Mouse (Mus musculus): ENCODE data around the gene 4930583I09Rik.

Gene 4930583I09Rik

DNA sequence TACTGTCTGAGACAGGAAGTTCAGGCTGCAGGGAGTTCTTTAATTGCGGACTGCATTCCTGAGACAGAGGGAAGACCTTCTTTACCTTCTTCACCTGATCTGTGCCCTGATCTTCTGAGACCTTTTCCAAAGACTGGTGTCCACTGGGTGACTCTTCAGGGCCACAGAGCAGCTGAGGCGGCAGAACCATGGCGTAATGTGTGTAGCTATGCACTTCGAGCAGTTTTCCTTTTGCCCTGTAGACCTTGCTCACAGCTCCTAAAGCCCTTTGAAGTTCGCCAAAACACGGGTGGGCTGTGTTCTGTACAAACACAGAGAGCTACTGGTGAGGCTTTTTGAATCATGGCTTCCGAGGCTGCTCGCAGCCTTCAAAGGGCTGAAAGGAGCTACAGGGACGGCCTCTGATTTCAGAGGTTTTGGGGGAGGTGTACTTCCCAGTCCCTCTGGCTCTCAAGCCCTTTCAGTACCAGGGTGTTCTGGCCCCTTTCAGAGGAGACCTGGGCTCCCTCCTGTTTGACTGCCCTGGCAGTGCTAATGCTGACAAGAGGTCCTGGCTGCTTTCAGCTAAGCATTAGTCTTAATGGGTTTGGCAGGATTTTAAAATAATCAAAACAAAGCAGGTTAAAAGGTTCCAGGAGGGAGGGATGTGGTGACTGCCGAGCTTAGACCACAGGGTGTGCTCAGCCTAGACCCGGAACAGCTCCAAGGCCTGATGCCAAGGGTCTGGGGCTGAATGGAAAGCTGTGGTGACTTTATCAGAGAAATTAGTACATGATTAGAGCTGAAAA, 33.5 kb downstream of the 4930583I09Rik start:
- DNase-seq (ENCODE audit: low spot score): no peak

DNA sequence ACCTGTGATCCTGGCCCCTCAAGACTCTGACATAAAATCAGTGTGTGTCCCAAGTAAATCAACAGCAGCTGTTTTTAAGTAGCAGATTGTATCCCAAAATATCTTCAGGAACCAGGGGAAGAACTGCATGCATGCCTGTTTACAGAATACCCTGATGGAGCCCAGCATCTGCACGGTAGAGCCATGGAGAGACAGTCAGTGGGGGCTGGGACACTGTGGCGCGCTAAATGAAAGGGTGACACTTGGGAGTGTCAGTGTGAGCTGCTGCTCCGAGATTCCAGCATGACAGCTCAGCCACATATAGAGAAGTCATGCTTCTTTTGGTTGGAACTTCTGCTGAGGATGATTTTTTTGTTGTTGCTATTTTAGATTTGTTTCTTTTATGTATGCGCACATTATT, 43.2 kb downstream of the 4930583I09Rik start:
- no peak for DNase-seq (ENCODE audit: low spot score)

DNA sequence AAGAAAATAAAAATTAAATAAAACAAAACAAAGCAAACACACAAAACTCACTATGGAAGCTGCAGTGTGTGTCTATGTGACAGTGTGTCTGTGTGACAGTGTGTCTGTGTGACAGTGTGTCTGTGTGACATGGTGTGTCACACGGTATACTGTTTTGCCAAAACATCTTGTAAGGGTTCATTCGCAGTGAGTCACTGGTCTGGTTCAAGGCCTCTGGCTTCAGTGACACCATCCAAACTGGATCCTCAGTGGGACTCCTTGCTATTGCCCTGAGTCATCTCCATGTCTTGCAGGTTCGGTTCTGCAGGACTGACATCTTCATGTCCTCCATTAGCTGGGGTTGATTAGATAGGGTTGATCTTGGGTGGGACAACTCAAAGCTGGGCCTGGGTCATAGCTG, 43.8 kb downstream of the 4930583I09Rik start:
- DNase-seq (ENCODE audit: low spot score): no peak

DNA sequence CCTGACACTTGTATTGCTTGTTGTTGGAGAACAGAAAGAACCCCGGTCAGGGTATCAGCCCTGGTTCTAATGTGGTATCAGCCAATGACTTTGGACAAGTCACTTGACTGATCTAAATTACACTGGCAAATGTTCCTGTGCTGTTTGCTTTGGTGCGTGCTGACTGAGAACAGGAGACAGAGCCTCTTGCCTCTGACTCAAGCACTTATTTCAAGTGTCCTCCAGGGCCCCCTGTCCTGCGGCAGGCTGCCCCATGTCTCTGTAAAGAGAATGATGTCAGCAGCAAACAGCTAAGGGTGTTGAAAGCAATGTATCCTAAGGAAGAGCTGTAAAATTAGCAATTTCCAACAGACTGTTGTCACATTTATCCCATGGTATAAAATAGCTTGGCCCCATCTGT, 46.7 kb downstream of the 4930583I09Rik start:
- DNase-seq (ENCODE audit: low spot score): no peak

DNA sequence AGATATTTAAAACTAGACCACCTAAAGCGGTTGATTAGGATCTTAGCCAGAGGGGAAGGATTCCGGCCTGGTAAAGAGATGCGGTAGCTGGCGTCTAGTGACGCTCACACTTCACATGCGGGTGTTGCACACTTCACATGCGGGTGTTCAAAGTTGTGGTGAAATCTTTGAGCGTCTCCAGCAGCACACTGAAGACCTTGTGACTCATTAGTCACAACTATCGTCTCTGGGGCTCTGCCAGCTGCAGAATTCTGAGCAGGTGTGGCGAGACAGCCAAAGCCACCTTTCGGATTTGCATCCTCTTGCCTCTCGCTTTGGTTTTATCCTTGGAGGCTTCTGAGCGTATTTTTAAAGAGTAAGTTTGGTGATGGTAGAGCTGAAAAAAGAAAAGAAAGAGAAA, 47.6 kb downstream of the 4930583I09Rik start:
- DNase-seq (ENCODE audit: low spot score): no peak

DNA sequence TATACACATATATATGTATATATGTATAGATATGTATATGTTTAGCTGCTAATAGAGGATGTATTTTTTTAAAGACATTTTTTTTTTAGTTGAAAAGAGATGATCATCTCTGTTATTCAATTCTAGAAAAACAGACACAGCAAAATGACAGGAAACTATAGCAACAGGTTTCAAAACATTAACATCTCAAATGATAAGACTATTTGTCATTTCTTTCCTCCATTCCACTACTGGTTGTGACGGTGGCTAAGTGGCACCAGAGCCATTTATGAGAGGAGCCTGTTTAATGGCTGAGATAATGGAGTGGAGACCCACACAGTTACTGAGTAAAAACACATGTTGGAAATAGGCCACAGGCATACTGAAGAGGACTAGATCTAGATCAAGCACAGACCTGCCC, 49.9 kb downstream of the 4930583I09Rik start:
- DNase-seq (ENCODE audit: low spot score): no peak

Data from spleen, adult 12 weeks (tissue).